Mouse (Mus musculus): Measurements from ENCODE around the gene Spo11.

Gene Spo11

GRCm38 (mm10) chr2:173034998-173035397 is 57.5 kb downstream of the Spo11 start:
- no peak for DNase-seq (ENCODE audit: low spot score)

- no peak for DNase-seq (ENCODE audit: low spot score)
These were observed 58.2 kb downstream of the Spo11 start for GRCm38 (mm10) chr2:173035653-173036052.

GRCm38 (mm10) chr2:173036055-173036454 is 58.6 kb downstream of the Spo11 start:
- DNase-seq (ENCODE audit: low spot score): no peak

GRCm38 (mm10) chr2:173036611-173037010 is 59.1 kb downstream of the Spo11 start:
- DNase-seq (ENCODE audit: low spot score): no peak

GRCm38 (mm10) chr2:173037347-173037746 is 59.8 kb downstream of the Spo11 start:
- no peak for DNase-seq (ENCODE audit: low spot score)

- no peak for DNase-seq (ENCODE audit: low spot score)
These were observed 60.5 kb downstream of the Spo11 start for GRCm38 (mm10) chr2:173037827-173038607.

- no peak for DNase-seq (ENCODE audit: low spot score)
These were observed 61.5 kb downstream of the Spo11 start for GRCm38 (mm10) chr2:173039041-173039440.

GRCm38 (mm10) chr2:173040803-173041202 is 63.3 kb downstream of the Spo11 start:
- no peak for DNase-seq (ENCODE audit: low spot score)

GRCm38 (mm10) chr2:173041242-173041641 is 63.7 kb downstream of the Spo11 start:
- DNase-seq (ENCODE audit: low spot score): no peak

- no peak for DNase-seq (ENCODE audit: low spot score)
These were observed 64.4 kb downstream of the Spo11 start for GRCm38 (mm10) chr2:173041893-173042292.

- DNase-seq (ENCODE audit: low spot score): no peak
These were observed 65.1 kb downstream of the Spo11 start for GRCm38 (mm10) chr2:173042504-173043162.
